Mouse (Mus musculus) forebrain, embryonic 16.5 days (tissue): ENCODE data around the gene Dnajc5. TPM values are rescaled to one million over a fixed set of nuclear protein-coding genes. Genes with fewer than 3 reads are reported as not detected.

Experiments
- ATAC-seq: fragments of 200-750 bp; cut with Nextera tagmentation; 2 replicates; pipeline ENCODE4 v1.8.0; 2017; ENCODE audit warnings: mild to moderate bottlenecking, moderate library complexity
- H3K27ac ChIP-seq: fragments of 300-500 bp; sonication (generic); 2 replicates; pipeline ENCODE4 v1.5.1; 2014; ENCODE audit warnings: low read length, control low read depth
- H3K27me3 ChIP-seq: fragments of 300-500 bp; sonication (generic); replicated peaks from 2 replicates; pipeline ENCODE4 v1.6.1; 2014; ENCODE audit warnings: low read length; ENCODE audit not compliant: control insufficient read depth, insufficient read depth
- H3K36me3 ChIP-seq: fragments of 300-500 bp; sonication (generic); 2 replicates; pipeline ENCODE4 v1.6.1; 2014; ENCODE audit not compliant: control insufficient read depth, insufficient read depth
- H3K4me1 ChIP-seq: fragments of 300-500 bp; sonication (generic); replicated peaks from 2 replicates; pipeline ENCODE4 v1.6.1; 2014; ENCODE audit warnings: low read length; ENCODE audit not compliant: control insufficient read depth, insufficient read depth
- H3K4me2 ChIP-seq: fragments of 300-500 bp; sonication (generic); 2 replicates; pipeline ENCODE4 v1.6.1; 2014; ENCODE audit warnings: mild to moderate bottlenecking, low read length, control low read depth
- H3K4me3 ChIP-seq: fragments of 300-500 bp; sonication (generic); replicated peaks from 2 replicates; pipeline ENCODE4 v1.5.1; 2014; ENCODE audit warnings: mild to moderate bottlenecking, low read length, control low read depth
- H3K9ac ChIP-seq: fragments of 300-500 bp; sonication (generic); replicated peaks from 2 replicates; pipeline ENCODE4 v1.6.1; 2014; ENCODE audit warnings: low read depth, low read length, control low read depth
- H3K9me3 ChIP-seq: fragments of 300-500 bp; sonication (generic); 2 replicates; pipeline ENCODE4 v1.6.1; 2016; ENCODE audit warnings: low read length; ENCODE audit not compliant: control insufficient read depth
- WGBS: fragments of 180-500 bp; shearing (Covaris S2); extraction: QIAGEN DNeasy Blood & Tissue Kit; methylation state at CpG from one replicate; pipeline ENCODE4 v1.1.7; 2014; 5-methylcytosine and 5-hydroxymethylcytosine counted together
- polyA plus RNA-seq: library from polyadenylated mRNA; unstranded; fragments of >200 nt; fragmentation: Nextera tagmentation; extraction: Ambion mirVana; gene quantifications from 2 replicates; pipeline ENCODE4 v1.2.1, GENCODE M21; 2015

Dnajc5 gene
- polyA plus RNA-seq, 1 experiment from 2014 or later = 239 TPM

- no peak overlapping the region for H3K27ac ChIP-seq
- 81% methylated on average over 7 of the region's 7 CpGs for WGBS
- H3K4me3 ChIP-seq = no peak overlapping the region
- H3K4me1 ChIP-seq = no peaks in the 10 kb centered on the region
- H3K27me3 ChIP-seq = no peaks in the 10 kb centered on the region
- H3K36me3 ChIP-seq = no peaks in the 10 kb centered on the region
- no peak for ATAC-seq
- no peaks in the 10 kb centered on the region for H3K9me3 ChIP-seq
- no peak overlapping the region for H3K9ac ChIP-seq
- H3K4me2 ChIP-seq = no peak overlapping the region
These were observed 48.2 kb downstream of the Dnajc5 start for GRCm38 (mm10) chr2:181568272-181569008.

- no peaks in the 10 kb centered on the region for H3K27me3 ChIP-seq
- H3K27ac ChIP-seq = no peak overlapping the region
- H3K4me1 ChIP-seq = no peaks in the 10 kb centered on the region
- 93% methylated on average over 10 of the region's 10 CpGs for WGBS
- H3K36me3 ChIP-seq = no peaks in the 10 kb centered on the region
- 0 out of 2 replicates have a peak, but pooled peaks have one; percentile 11 for ATAC-seq
- H3K4me2 ChIP-seq = no peak overlapping the region
- no peak overlapping the region for H3K4me3 ChIP-seq
- no peaks in the 10 kb centered on the region for H3K9me3 ChIP-seq
- H3K9ac ChIP-seq = no peak overlapping the region
These were observed 49.6 kb downstream of the Dnajc5 start for GRCm38 (mm10) chr2:181569856-181570255.

- Histone ChIP-seq H3K27ac (no peak overlapping the region), H3K9ac (no peak overlapping the region), H3K36me3 (no peaks in the 10 kb centered on the region), H3K4me2 (no peak overlapping the region), H3K9me3 (no peaks in the 10 kb centered on the region), H3K4me3 (no peak overlapping the region), H3K27me3 (no peaks in the 10 kb centered on the region), H3K4me1 (no peaks in the 10 kb centered on the region)
- WGBS = 92% methylated on average over 8 of the region's 8 CpGs
- no peak for ATAC-seq
These were observed 50.1 kb downstream of the Dnajc5 start for GRCm38 (mm10) chr2:181570375-181570774.

GRCm38 (mm10) chr2:181570921-181571595, 50.8 kb downstream of the Dnajc5 start:
- Histone ChIP-seq H3K36me3 (no peaks in the 10 kb centered on the region), H3K4me2 (no peak overlapping the region), H3K9me3 (no peaks in the 10 kb centered on the region), H3K4me1 (no peaks in the 10 kb centered on the region), H3K27ac (no peak overlapping the region), H3K9ac (no peak overlapping the region), H3K4me3 (no peak overlapping the region), H3K27me3 (no peaks in the 10 kb centered on the region)
- 67% methylated on average over 6 of the region's 6 CpGs for WGBS
- no peak for ATAC-seq

GRCm38 (mm10) chr2:181571941-181572670, 51.8 kb downstream of the Dnajc5 start:
- no peaks in the 10 kb centered on the region for H3K4me1 ChIP-seq
- no peaks in the 10 kb centered on the region for H3K27me3 ChIP-seq
- WGBS = 91% methylated on average over 11 of the region's 11 CpGs
- no peak overlapping the region for H3K4me3 ChIP-seq
- no peaks in the 10 kb centered on the region for H3K9me3 ChIP-seq
- H3K9ac ChIP-seq = no peak overlapping the region
- H3K4me2 ChIP-seq = no peak overlapping the region
- H3K36me3 ChIP-seq = no peaks in the 10 kb centered on the region
- ATAC-seq = no peak
- H3K27ac ChIP-seq = no peak overlapping the region

- Histone ChIP-seq H3K4me2 (no peak overlapping the region), H3K36me3 (no peaks in the 10 kb centered on the region), H3K4me1 (peaks cover 2% of the 10 kb centered on the region; the same call in 1 of the 2 replicates), H3K9ac (no peak overlapping the region), H3K4me3 (no peak overlapping the region), H3K9me3 (no peaks in the 10 kb centered on the region), H3K27me3 (no peaks in the 10 kb centered on the region), H3K27ac (no peak overlapping the region)
- 92% methylated on average over 15 of the region's 15 CpGs for WGBS
- ATAC-seq = no peak
These were observed 52.9 kb downstream of the Dnajc5 start for GRCm38 (mm10) chr2:181572921-181573920.

GRCm38 (mm10) chr2:181573961-181574360, 53.7 kb downstream of the Dnajc5 start:
- Histone ChIP-seq H3K4me2 (no peak overlapping the region), H3K4me3 (no peak overlapping the region), H3K36me3 (no peaks in the 10 kb centered on the region), H3K4me1 (peaks cover 2% of the 10 kb centered on the region; the same call in 1 of the 2 replicates), H3K27me3 (no peaks in the 10 kb centered on the region), H3K9ac (no peak overlapping the region), H3K9me3 (no peaks in the 10 kb centered on the region), H3K27ac (no peak overlapping the region)
- 89% methylated on average over 9 of the region's 9 CpGs for WGBS
- no peak for ATAC-seq

- Histone ChIP-seq H3K27ac (no peak overlapping the region), H3K9me3 (no peaks in the 10 kb centered on the region), H3K4me2 (no peak overlapping the region), H3K4me3 (no peak overlapping the region), H3K4me1 (peaks cover 2% of the 10 kb centered on the region; the same call in 1 of the 2 replicates), H3K9ac (no peak overlapping the region), H3K36me3 (no peaks in the 10 kb centered on the region), H3K27me3 (no peaks in the 10 kb centered on the region)
- ATAC-seq = no peak
- WGBS = 89% methylated on average over 7 of the region's 7 CpGs
These were observed 54.7 kb downstream of the Dnajc5 start for GRCm38 (mm10) chr2:181574921-181575545.
